Mouse (Mus musculus) limb, embryonic 12.5 days (tissue): ENCODE measurements around the gene Hibadh. TPM values are rescaled to one million over a fixed set of nuclear protein-coding genes. Genes with fewer than 3 reads are reported as not detected.

Experiments
- ATAC-seq: fragments of 200-750 bp; cut with Nextera tagmentation; 2 replicates; pipeline ENCODE4 v1.8.0; 2017; ENCODE audit warnings: low read depth, moderate TSS enrichment; ENCODE audit not compliant: insufficient number of reproducible peaks, insufficient read depth, low FRiP score, low TSS enrichment
- H3K27ac ChIP-seq: fragments of 300-500 bp; sonication (generic); 2 replicates; pipeline ENCODE4 v1.5.1; 2016; ENCODE audit warnings: mild to moderate bottlenecking, moderate library complexity
- H3K27me3 ChIP-seq: fragments of 300-500 bp; sonication (generic); 2 replicates; pipeline ENCODE4 v1.6.1; 2016; ENCODE audit warnings: mild to moderate bottlenecking, moderate library complexity
- H3K36me3 ChIP-seq: fragments of 300-500 bp; sonication (generic); 2 replicates; pipeline ENCODE4 v1.6.1; 2016; ENCODE audit warnings: mild to moderate bottlenecking, moderate library complexity
- H3K4me1 ChIP-seq: fragments of 300-500 bp; sonication (generic); replicated peaks from 2 replicates; pipeline ENCODE4 v1.6.1; 2016
- H3K4me2 ChIP-seq: fragments of 300-500 bp; sonication (generic); 2 replicates; pipeline ENCODE4 v1.6.1; 2016; ENCODE audit warnings: mild to moderate bottlenecking, moderate library complexity
- H3K4me3 ChIP-seq: fragments of 300-500 bp; sonication (generic); replicated peaks from 2 replicates; pipeline ENCODE4 v1.5.1; 2016; ENCODE audit warnings: mild to moderate bottlenecking
- H3K9ac ChIP-seq: fragments of 300-500 bp; sonication (generic); replicated peaks from 2 replicates; pipeline ENCODE4 v1.6.1; 2016; ENCODE audit warnings: mild to moderate bottlenecking, moderate library complexity
- H3K9me3 ChIP-seq: fragments of 300-500 bp; sonication (generic); 2 replicates; pipeline ENCODE4 v1.6.1; 2016; ENCODE audit warnings: mild to moderate bottlenecking, moderate library complexity
- WGBS: fragments of 180-500 bp; shearing (Covaris S2); methylation state at CpG from one replicate; pipeline ENCODE4 v1.1.7; 2016; 5-methylcytosine and 5-hydroxymethylcytosine counted together
- polyA plus RNA-seq: library from polyadenylated mRNA; unstranded; fragments of >200 nt; fragmentation: Nextera tagmentation; extraction: Ambion mirVana; gene quantifications from 2 replicates; pipeline ENCODE4 v1.2.1, GENCODE M21; 2016

Gene Hibadh
- polyA plus RNA-seq, 1 experiment from 2014 or later = 102 TPM

DNA sequence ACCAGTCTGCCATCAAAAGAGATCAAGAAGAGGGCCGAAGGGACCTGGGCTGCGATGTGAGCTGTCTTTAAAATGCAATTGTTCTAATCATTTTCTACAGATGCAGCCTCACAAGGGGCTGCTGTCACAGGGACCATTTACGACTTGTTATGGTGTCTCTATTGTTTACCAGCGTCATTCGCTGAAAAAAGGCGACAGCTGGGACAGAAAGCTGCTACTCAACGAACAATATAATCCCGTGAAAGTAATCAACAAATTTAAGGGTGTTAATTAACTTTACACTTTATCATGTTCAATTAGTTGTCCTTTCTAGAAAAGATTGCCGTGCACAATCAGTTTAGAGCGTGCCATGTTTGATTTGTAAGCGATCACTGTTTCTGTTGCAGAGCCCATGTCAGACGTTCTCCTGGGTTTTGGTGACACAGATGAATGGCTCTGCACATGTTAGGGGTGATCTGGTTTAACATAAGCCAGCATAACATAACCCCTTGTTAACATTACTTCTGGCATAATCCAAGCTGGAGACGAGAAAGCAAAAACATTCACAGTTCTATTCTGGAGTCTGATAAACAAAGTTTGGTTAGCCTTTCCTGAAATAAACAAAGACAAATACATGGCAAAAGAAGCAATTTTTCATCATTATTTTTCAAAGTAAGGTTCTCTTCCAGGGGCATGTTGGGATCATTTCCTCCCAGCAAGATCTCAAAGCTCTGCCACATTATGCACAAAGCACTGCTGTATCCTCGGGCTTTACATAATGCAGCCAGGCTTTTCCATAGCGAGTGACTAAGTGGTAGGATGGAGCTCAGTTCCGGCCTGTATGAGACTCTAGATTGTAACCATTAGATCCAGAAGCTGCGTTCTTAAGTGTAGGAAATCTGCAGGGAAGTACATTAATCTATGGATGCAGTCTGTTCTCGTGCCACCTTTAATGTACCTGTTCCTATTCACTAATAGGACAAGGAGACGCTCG, 72.6 kb downstream of the Hibadh start:
- no peaks in the 10 kb centered on the region for H3K27me3 ChIP-seq
- no peak overlapping the region for H3K9ac ChIP-seq
- H3K27ac ChIP-seq = no peak overlapping the region
- H3K4me2 ChIP-seq = no peak overlapping the region
- ATAC-seq = no peak
- H3K4me3 ChIP-seq = no peak overlapping the region
- no peaks in the 10 kb centered on the region for H3K36me3 ChIP-seq
- no peaks in the 10 kb centered on the region for H3K9me3 ChIP-seq
- H3K4me1 ChIP-seq = no peaks in the 10 kb centered on the region; the same call in 1 of the 2 replicates
- WGBS = 38% methylated on average over 20 of the region's 20 CpGs

DNA sequence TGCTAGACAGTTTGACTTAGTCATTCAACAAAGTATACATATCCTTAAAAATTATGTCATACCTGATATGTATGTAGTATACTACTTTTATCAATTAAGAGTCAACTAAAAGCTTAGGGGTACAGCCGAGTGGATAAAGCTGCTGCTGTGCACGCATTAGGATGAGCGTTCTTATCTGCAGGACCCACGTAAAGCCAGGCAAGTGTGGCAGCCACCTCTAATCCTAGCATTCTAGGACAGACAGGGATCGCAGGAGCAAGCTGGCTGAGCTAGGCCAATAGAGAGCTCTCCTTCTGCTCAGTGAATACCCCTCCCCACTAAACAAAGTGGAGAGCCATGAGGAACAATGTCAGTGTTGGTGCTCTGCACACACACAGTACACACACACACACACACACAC, 75.0 kb downstream of the Hibadh start:
- H3K9ac ChIP-seq = no peak overlapping the region
- no peaks in the 10 kb centered on the region for H3K27me3 ChIP-seq
- no peak for ATAC-seq
- H3K4me1 ChIP-seq = no peaks in the 10 kb centered on the region; the same call in 1 of the 2 replicates
- H3K4me3 ChIP-seq = no peak overlapping the region
- H3K4me2 ChIP-seq = no peak overlapping the region
- no peaks in the 10 kb centered on the region for H3K9me3 ChIP-seq
- H3K27ac ChIP-seq = no peak overlapping the region
- no peaks in the 10 kb centered on the region for H3K36me3 ChIP-seq
- 76% methylated on average over 5 of the region's 5 CpGs for WGBS

GRCm38 (mm10) chr6:52562994-52563393, 77.2 kb downstream of the Hibadh start:
- H3K27me3 ChIP-seq = no peaks in the 10 kb centered on the region
- H3K9ac ChIP-seq = no peak overlapping the region
- H3K4me3 ChIP-seq = no peak overlapping the region
- ATAC-seq = no peak
- no peaks in the 10 kb centered on the region for H3K36me3 ChIP-seq
- no peaks in the 10 kb centered on the region for H3K9me3 ChIP-seq
- H3K27ac ChIP-seq = no peak overlapping the region
- H3K4me2 ChIP-seq = no peak overlapping the region
- H3K4me1 ChIP-seq = no peaks in the 10 kb centered on the region; the same call in 1 of the 2 replicates
- WGBS = 91% methylated on average over 4 of the region's 4 CpGs

GRCm38 (mm10) chr6:52559041-52559440, 81.1 kb downstream of the Hibadh start:
- WGBS = 79% methylated on average over 3 of the region's 3 CpGs
- ATAC-seq = no peak
- no peak overlapping the region for H3K9ac ChIP-seq

GRCm38 (mm10) chr6:52544376-52544775, 95.8 kb downstream of the Hibadh start:
- no peak for ATAC-seq
- WGBS = 52% methylated on average over 4 of the region's 4 CpGs

More at GRCm38 (mm10) chr6:52559041-52559440, 81.1 kb downstream of the Hibadh start:
- Histone ChIP-seq H3K27ac (no peak overlapping the region), H3K4me1 (peaks cover under 1% of the 10 kb centered on the region; the same call in 1 of the 2 replicates), H3K36me3 (no peaks in the 10 kb centered on the region), H3K27me3 (no peaks in the 10 kb centered on the region), H3K9me3 (no peaks in the 10 kb centered on the region), H3K4me2 (no peak overlapping the region), H3K4me3 (no peak overlapping the region)

DNA sequence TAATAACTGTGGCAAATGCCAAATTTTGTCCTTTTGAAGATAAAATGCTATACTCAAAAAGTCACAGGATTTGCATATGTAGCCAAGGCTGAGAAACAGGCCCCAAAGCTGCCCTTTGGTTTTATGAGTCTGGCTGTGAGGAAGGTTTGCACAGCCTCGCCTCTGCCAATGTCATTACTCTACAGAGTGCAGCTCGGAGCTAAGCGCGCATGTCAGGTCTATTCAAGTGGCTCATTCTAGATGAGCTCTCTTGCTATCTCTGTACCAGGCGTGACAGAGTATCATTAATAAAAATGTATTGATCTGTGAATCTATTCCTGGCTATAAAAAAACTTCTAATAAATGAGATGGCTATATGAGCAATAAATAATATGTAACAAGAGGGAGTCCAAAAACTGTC, 97.7 kb downstream of the Hibadh start:
- ATAC-seq = no peak
- Histone ChIP-seq H3K27ac (no peak overlapping the region), H3K4me3 (no peak overlapping the region), H3K27me3 (no peaks in the 10 kb centered on the region; the same call in none of the 2 replicates), H3K9ac (no peak overlapping the region), H3K4me1 (peaks cover 48% of the 10 kb centered on the region), H3K4me2 (no peak overlapping the region), H3K36me3 (peaks cover 26% of the 10 kb centered on the region), H3K9me3 (peaks cover 2% of the 10 kb centered on the region; the same call in 1 of the 2 replicates)
- WGBS = 42% methylated on average over 5 of the region's 5 CpGs

More at GRCm38 (mm10) chr6:52544376-52544775, 95.8 kb downstream of the Hibadh start:
- no peaks in the 10 kb centered on the region for H3K9me3 ChIP-seq
- H3K4me2 ChIP-seq = no peak overlapping the region
- no peak overlapping the region for H3K4me3 ChIP-seq
- no peak overlapping the region for H3K9ac ChIP-seq
- H3K4me1 ChIP-seq = peaks cover 47% of the 10 kb centered on the region
- no peaks in the 10 kb centered on the region; the same call in none of the 2 replicates for H3K27me3 ChIP-seq
- no peak overlapping the region for H3K27ac ChIP-seq
- peaks cover 29% of the 10 kb centered on the region for H3K36me3 ChIP-seq

DNA sequence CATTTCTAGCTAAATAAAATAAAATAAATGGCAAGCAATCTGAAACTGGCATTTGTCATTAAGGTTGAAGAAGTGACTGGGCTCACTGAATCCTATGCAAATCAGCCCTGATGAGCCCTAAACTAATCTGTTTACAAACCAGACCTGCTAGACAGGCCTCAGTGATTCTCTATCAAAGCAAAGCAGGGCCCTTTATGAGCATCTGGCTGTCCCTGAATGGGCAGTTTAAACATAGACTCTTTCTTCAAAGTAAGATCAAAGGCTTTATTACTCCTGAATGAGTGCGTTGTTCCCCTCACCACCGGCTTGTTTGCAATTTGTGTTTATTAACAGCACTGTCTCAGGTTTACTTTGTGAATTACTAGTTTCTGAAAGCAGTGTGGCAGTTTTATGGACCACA, 100.3 kb downstream of the Hibadh start:
- WGBS = 1% methylated on average over 2 of the region's 2 CpGs
- H3K9ac ChIP-seq = no peak overlapping the region
- H3K4me1 ChIP-seq = peaks cover 48% of the 10 kb centered on the region
- H3K36me3 ChIP-seq = peaks cover 14% of the 10 kb centered on the region
- no peak for ATAC-seq
- H3K27ac ChIP-seq = no peak overlapping the region
- no peak overlapping the region for H3K4me3 ChIP-seq
- peaks cover 11% of the 10 kb centered on the region; the same call in 1 of the 2 replicates for H3K9me3 ChIP-seq
- no peak overlapping the region for H3K4me2 ChIP-seq
- H3K27me3 ChIP-seq = no peaks in the 10 kb centered on the region; the same call in 1 of the 2 replicates

GRCm38 (mm10) chr6:52535072-52535704, 105.0 kb downstream of the Hibadh start:
- Histone ChIP-seq H3K9me3 (peaks cover 11% of the 10 kb centered on the region; the same call in 1 of the 2 replicates), H3K9ac (no peak overlapping the region), H3K27ac (no peak overlapping the region), H3K36me3 (peaks cover 12% of the 10 kb centered on the region), H3K4me1 (peaks cover 10% of the 10 kb centered on the region), H3K4me3 (no peak overlapping the region), H3K27me3 (no peaks in the 10 kb centered on the region; the same call in none of the 2 replicates), H3K4me2 (no peak overlapping the region)
- ATAC-seq = no peak
- WGBS = 73% methylated on average over 11 of the region's 11 CpGs

DNA sequence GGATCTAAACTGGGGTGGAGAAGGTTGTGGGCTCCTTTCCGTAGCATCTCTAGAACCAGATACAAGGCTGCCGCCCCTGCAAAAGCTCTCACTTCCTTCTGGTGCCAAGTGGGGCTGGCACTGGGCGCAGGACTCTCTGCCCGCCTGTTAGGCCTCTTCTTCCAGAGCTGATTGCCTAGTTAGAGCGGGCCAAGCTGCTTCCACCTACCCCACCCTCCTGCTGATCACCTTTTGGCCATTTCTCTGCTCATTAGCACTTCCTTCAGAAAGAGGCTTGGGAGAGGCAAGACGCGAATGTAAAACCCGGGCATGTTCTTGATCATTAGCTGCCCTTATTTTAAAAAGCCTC, 108.1 kb downstream of the Hibadh start:
- peaks cover 6% of the 10 kb centered on the region; the same call in 1 of the 2 replicates for H3K9me3 ChIP-seq
- no peak overlapping the region for H3K27ac ChIP-seq
- no peak overlapping the region for H3K4me3 ChIP-seq
- H3K4me1 ChIP-seq = no peaks in the 10 kb centered on the region
- H3K4me2 ChIP-seq = no peak overlapping the region
- 51% methylated on average over 8 of the region's 8 CpGs for whole genome bisulfite sequencing
- peaks cover 6% of the 10 kb centered on the region for H3K36me3 ChIP-seq
- H3K27me3 ChIP-seq = peaks cover 3% of the 10 kb centered on the region; the same call in 1 of the 2 replicates
- no peak overlapping the region for H3K9ac ChIP-seq
- ATAC-seq = no peak

- Histone ChIP-seq H3K27ac (no peak overlapping the region), H3K4me1 (no peaks in the 10 kb centered on the region)
Observed at GRCm38 (mm10) chr6:52531366-52532143, 108.6 kb downstream of the Hibadh start.

More at GRCm38 (mm10) chr6:52531366-52532143, 108.6 kb downstream of the Hibadh start:
- Histone ChIP-seq H3K36me3 (peaks cover 1% of the 10 kb centered on the region; the same call in 1 of the 2 replicates), H3K9ac (no peak overlapping the region), H3K4me2 (no peak overlapping the region), H3K27me3 (peaks cover 3% of the 10 kb centered on the region; the same call in 1 of the 2 replicates), H3K9me3 (peaks cover under 1% of the 10 kb centered on the region; the same call in 1 of the 2 replicates), H3K4me3 (no peak overlapping the region)
- 66% methylated on average over 19 of the region's 19 CpGs for WGBS
- no peak for ATAC-seq
